Mouse (Mus musculus): Measurements from ENCODE around the gene Kcnc1.

Gene Kcnc1

GRCm38 (mm10) chr7:46471054-46471737 is 74.9 kb downstream of the Kcnc1 start:
- no peak for DNase-seq (ENCODE audit: low read depth, low spot score)

- DNase-seq (ENCODE audit: low read depth, low spot score), result no peak
These were observed 76.8 kb downstream of the Kcnc1 start for GRCm38 (mm10) chr7:46473141-46473540.

- no peak for DNase-seq (ENCODE audit: low read depth, low spot score)
These were observed 79.2 kb downstream of the Kcnc1 start for GRCm38 (mm10) chr7:46475464-46475863.

GRCm38 (mm10) chr7:46477456-46477855 is 81.2 kb downstream of the Kcnc1 start:
- DNase-seq (ENCODE audit: low read depth, low spot score), result no peak

- DNase-seq (ENCODE audit: low read depth, low spot score), result no peak
These were observed 83.5 kb downstream of the Kcnc1 start for GRCm38 (mm10) chr7:46479793-46480192.

- DNase-seq (ENCODE audit: low read depth, low spot score), result no peak
These were observed 85.8 kb downstream of the Kcnc1 start for GRCm38 (mm10) chr7:46482099-46482531.

- no peak for DNase-seq (ENCODE audit: low read depth, low spot score)
These were observed 86.8 kb downstream of the Kcnc1 start for GRCm38 (mm10) chr7:46483050-46483449.

GRCm38 (mm10) chr7:46484223-46484622 is 87.9 kb downstream of the Kcnc1 start:
- DNase-seq (ENCODE audit: low read depth, low spot score), result no peak

- no peak for DNase-seq (ENCODE audit: low read depth, low spot score)
These were observed 90.5 kb downstream of the Kcnc1 start for GRCm38 (mm10) chr7:46486761-46487160.

GRCm38 (mm10) chr7:46487354-46487753 is 91.1 kb downstream of the Kcnc1 start:
- no peak for DNase-seq (ENCODE audit: low read depth, low spot score)
